Mouse (Mus musculus) intestine, postnatal 0 days (tissue): Measurements from ENCODE around the gene Gm6121. TPM values are rescaled to one million over a fixed set of nuclear protein-coding genes. Genes with fewer than 3 reads are reported as not detected.
"Not testable (repeated sequence)": the region's sequence is repeated elsewhere in the genome, so short reads cannot be mapped to it uniquely, and the experiment has no call there.

Source experiments
- ATAC-seq: fragments of 200-750 bp; cut with Nextera tagmentation; 2 replicates; pipeline ENCODE4 v1.8.0; 2017; ENCODE audit warnings: mild to moderate bottlenecking, moderate TSS enrichment, moderate library complexity
- H3K27ac ChIP-seq: fragments of 300-500 bp; sonication (generic); 2 replicates; pipeline ENCODE4 v1.5.1; 2014; ENCODE audit warnings: mild to moderate bottlenecking, low read depth, low read length, moderate library complexity
- H3K27me3 ChIP-seq: fragments of 300-500 bp; sonication (generic); replicated peaks from 2 replicates; pipeline ENCODE4 v1.6.1; 2014; ENCODE audit warnings: low read length, mixed read lengths; ENCODE audit not compliant: control insufficient read depth, insufficient read depth
- H3K36me3 ChIP-seq: fragments of 300-500 bp; sonication (generic); 2 replicates; pipeline ENCODE4 v1.6.1; 2014; ENCODE audit warnings: mild to moderate bottlenecking, moderate library complexity; ENCODE audit not compliant: control insufficient read depth, insufficient read depth
- H3K4me1 ChIP-seq: fragments of 300-500 bp; sonication (generic); replicated peaks from 2 replicates; pipeline ENCODE4 v1.6.1; 2014; ENCODE audit warnings: antibody characterized with exemption, low read length, mixed read lengths; ENCODE audit not compliant: control insufficient read depth, insufficient read depth
- H3K4me2 ChIP-seq: fragments of 300-500 bp; sonication (generic); replicated peaks from 2 replicates; pipeline ENCODE4 v1.6.1; 2014; ENCODE audit warnings: low read depth, mild to moderate bottlenecking, moderate library complexity
- H3K4me3 ChIP-seq: fragments of 300-500 bp; sonication (generic); 2 replicates; pipeline ENCODE4 v1.5.1; 2014; ENCODE audit warnings: low read depth, low read length
- H3K9ac ChIP-seq: fragments of 300-500 bp; sonication (generic); 2 replicates; pipeline ENCODE4 v1.6.1; 2014; ENCODE audit warnings: mild to moderate bottlenecking, low read depth, low read length
- H3K9me3 ChIP-seq: fragments of 300-500 bp; sonication (generic); 2 replicates; pipeline ENCODE4 v1.6.1; 2016; ENCODE audit warnings: mixed run types; ENCODE audit not compliant: control insufficient read depth
- WGBS: fragments of 180-500 bp; shearing (Covaris S2); extraction: QIAGEN DNeasy Blood & Tissue Kit; methylation state at CpG from one replicate; pipeline ENCODE4 v1.1.7; 2014; 5-methylcytosine and 5-hydroxymethylcytosine counted together
- polyA plus RNA-seq: library from polyadenylated mRNA; unstranded; fragments of >200 nt; fragmentation: Nextera tagmentation; extraction: Ambion mirVana; gene quantifications from 2 replicates; pipeline ENCODE4 v1.2.1, GENCODE M21; 2015

Gm6121 gene
- polyA plus RNA-seq, result not detected in 2 replicates

DNA sequence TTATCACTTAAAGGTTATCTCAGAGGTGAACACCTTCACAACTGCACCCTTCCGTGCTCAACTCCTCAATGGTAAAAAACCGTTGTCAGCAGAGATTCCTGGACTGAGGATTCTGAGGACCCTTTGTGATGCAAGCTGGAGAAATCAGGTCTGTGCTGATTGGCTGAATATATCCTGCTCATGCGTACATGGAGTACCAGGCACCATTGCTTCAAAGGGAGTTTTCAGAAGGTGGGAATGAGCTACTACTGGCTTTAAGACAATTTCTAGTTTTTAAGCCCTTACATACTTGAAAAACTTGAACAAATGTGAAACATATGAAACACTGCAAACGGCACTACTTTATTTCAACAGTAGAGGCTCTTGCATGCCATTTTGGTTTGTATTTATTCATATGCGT is at the start of gene Gm6121:
Gm6121 (minus strand) TSS at position 101 of the 400 bp plus-strand sequence.
- WGBS, result no CpG with 5 or more reads among the region's 5 CpGs
- H3K27ac ChIP-seq, H3K9ac ChIP-seq, H3K9me3 ChIP-seq, H3K4me1 ChIP-seq, H3K27me3 ChIP-seq, H3K36me3 ChIP-seq, H3K4me3 ChIP-seq, H3K4me2 ChIP-seq, ATAC-seq: not testable (repeated sequence)

Other genes starting within 250 kb of the Gm6121 start
- gene Gm14525, start 233.1 kb downstream of the Gm6121 start, polyA plus RNA-seq, result not detected in 2 replicates